4 mouse cellular contexts compared by ENCODE assay signal in genomic region chr13:60896794-60897193, GRCm38 (mm10). TPM values are rescaled to one million over a fixed set of nuclear protein-coding genes. Genes with fewer than 3 reads are reported as not detected.
"Had no signal": no experiment of that assay in that cellular context is flagged by ENCODE, and none has a peak within 500 bp of the region (broad histone marks: within the 10 kb centered on the region; RNA-seq: fewer than 3 reads in every experiment).

Gm49392 (minus strand) TSS chr13:60896894.

RNA-seq across cellular contexts. Expression of gene Gm49392, which starts in this region (rescaled TPM):
- polyA plus RNA-seq: limb, embryonic 15.5 days; midbrain, embryonic 15.5 days; neural tube, embryonic 12.5 days; stomach, embryonic 14.5 days had no signal
